Mouse (Mus musculus) embryonic facial prominence, embryonic 13.5 days (tissue): Measurements from ENCODE around the gene Mdk. TPM values are rescaled to one million over a fixed set of nuclear protein-coding genes. Genes with fewer than 3 reads are reported as not detected.

ENCODE experiments used
- ATAC-seq: fragments of 200-750 bp; cut with Nextera tagmentation; 2 replicates; pipeline ENCODE4 v1.8.0; 2017; ENCODE audit warnings: low read depth; ENCODE audit not compliant: insufficient number of reproducible peaks, insufficient read depth, low FRiP score, low TSS enrichment
- H3K27ac ChIP-seq: fragments of 300-500 bp; sonication (generic); 2 replicates; pipeline ENCODE4 v1.5.1; 2015; ENCODE audit warnings: moderate library complexity, mild to moderate bottlenecking, inconsistent platforms
- H3K27me3 ChIP-seq: fragments of 300-500 bp; sonication (generic); 2 replicates; pipeline ENCODE4 v1.6.1; 2015; ENCODE audit warnings: mild to moderate bottlenecking, inconsistent platforms
- H3K36me3 ChIP-seq: fragments of 300-500 bp; sonication (generic); 2 replicates; pipeline ENCODE4 v1.6.1; 2015; ENCODE audit warnings: mild to moderate bottlenecking, inconsistent platforms
- H3K4me1 ChIP-seq: fragments of 300-500 bp; sonication (generic); 2 replicates; pipeline ENCODE4 v1.6.1; 2015; ENCODE audit warnings: inconsistent platforms
- H3K4me2 ChIP-seq: fragments of 300-500 bp; sonication (generic); 2 replicates; pipeline ENCODE4 v1.6.1; 2015; ENCODE audit warnings: moderate library complexity, mild to moderate bottlenecking, inconsistent platforms
- H3K4me3 ChIP-seq: fragments of 300-500 bp; sonication (generic); 2 replicates; pipeline ENCODE4 v1.5.1; 2015; ENCODE audit warnings: mild to moderate bottlenecking, inconsistent platforms
- H3K9ac ChIP-seq: fragments of 300-500 bp; sonication (generic); 2 replicates; pipeline ENCODE4 v1.6.1; 2015; ENCODE audit warnings: mild to moderate bottlenecking, inconsistent platforms
- H3K9me3 ChIP-seq: fragments of 300-500 bp; sonication (generic); 2 replicates; pipeline ENCODE4 v1.6.1; 2016; ENCODE audit warnings: inconsistent platforms
- WGBS: fragments of 180-500 bp; shearing (Covaris S2); methylation state at CpG from one replicate; pipeline ENCODE4 v1.1.7; 2015; ENCODE audit warnings: mixed read lengths; 5-methylcytosine and 5-hydroxymethylcytosine counted together
- polyA plus RNA-seq: library from polyadenylated mRNA; unstranded; fragments of >200 nt; fragmentation: Nextera tagmentation; extraction: Ambion mirVana; gene quantifications from 2 replicates; pipeline ENCODE4 v1.2.1, GENCODE M21; 2015

Mdk gene
- polyA plus RNA-seq, 1 experiment from 2014 or later, result 1,602 TPM

DNA sequence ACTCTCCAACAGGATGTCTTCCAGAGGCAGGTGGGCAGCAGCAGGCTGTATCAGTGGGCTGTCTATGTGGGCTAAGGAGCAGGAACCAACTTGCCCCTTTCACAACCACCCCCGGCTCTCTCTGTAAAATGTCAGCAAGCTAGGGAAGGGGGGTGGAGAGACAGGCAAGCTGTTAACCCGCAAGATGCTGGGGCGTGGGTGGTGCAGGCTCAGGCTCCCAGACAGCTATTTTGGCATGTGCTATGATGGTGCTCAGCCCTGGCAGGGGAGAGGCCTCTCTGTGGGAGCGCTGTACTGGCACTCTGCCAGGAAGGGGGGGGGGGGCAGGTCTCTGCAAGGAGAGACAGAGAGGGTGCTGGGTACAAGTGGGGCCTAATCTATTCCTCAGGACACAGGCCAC is 25.0 kb upstream of the Mdk start:
- H3K4me2 ChIP-seq, result peak overlapping the region; percentile 9; the same call in 1 of the 2 replicates

DNA sequence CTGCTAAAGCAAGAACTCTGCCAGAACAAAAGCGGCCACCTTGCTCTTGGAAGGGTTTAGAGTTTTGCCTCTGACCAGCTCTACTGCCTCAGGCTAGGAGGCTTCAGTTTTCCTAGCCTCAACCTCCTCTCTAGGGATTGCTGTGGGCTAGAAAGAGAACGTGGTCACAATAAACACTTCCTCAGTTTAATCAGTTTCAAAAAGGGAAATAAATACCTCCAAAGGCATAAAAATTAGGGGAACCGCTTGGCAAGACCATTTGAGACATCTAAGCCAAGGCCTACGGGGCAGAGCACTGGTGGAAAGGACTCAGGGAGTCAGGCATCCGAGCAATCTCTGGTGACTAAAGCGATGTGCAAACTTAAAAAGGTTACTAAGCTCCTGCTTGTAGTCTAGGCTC is 23.8 kb upstream of the Mdk start:
- no peak overlapping the region for H3K27ac ChIP-seq
- H3K4me3 ChIP-seq, result no peak overlapping the region
- no peak for ATAC-seq
- no peaks in the 10 kb centered on the region for H3K27me3 ChIP-seq
- no peaks in the 10 kb centered on the region for H3K36me3 ChIP-seq
- WGBS, result 71% methylated on average over 6 of the region's 6 CpGs
- H3K4me2 ChIP-seq, result no peak overlapping the region
- peaks cover 46% of the 10 kb centered on the region for H3K4me1 ChIP-seq
- H3K9ac ChIP-seq, result no peak overlapping the region
- H3K9me3 ChIP-seq, result no peaks in the 10 kb centered on the region

More for the DNA sequence above, 25.0 kb upstream of the Mdk start:
- Histone ChIP-seq H3K4me1 (peaks cover 56% of the 10 kb centered on the region), H3K27me3 (no peaks in the 10 kb centered on the region), H3K27ac (no peak overlapping the region), H3K9ac (0 out of 2 replicates have a peak overlapping the region, but pooled peaks have one; percentile 8), H3K36me3 (no peaks in the 10 kb centered on the region), H3K4me3 (no peak overlapping the region), H3K9me3 (no peaks in the 10 kb centered on the region)
- 0 out of 2 replicates have a peak, but pooled peaks have one; percentile 32 for ATAC-seq
- 29% methylated on average over 4 of the region's 4 CpGs for WGBS

DNA sequence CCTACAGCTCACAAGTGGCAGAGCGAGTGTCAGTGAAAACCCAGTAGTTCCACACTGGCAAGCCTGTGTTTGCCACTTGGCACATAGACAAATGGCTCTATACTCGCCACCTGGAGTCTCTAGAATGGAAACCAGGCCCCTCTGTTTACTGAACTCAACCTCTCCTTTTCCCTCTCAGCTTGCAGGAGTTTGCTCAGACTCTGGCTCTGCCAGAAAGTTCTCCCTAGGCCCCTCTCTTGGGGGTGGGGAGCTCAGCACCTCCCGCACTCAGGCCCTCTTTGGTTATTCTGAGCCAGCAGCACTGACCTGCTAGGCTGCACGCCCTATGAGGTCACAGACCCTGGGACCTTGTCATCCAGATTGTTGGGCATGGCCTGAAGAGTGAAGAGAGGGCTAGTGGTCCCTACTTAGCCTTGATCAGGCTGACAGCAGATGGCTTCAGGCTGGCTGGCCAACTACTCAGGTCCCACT is 23.1 kb upstream of the Mdk start:
- 90% methylated on average over 4 of the region's 4 CpGs for WGBS
- no peaks in the 10 kb centered on the region for H3K9me3 ChIP-seq
- H3K9ac ChIP-seq, result no peak overlapping the region
- no peak for ATAC-seq
- no peaks in the 10 kb centered on the region for H3K27me3 ChIP-seq
- no peaks in the 10 kb centered on the region for H3K36me3 ChIP-seq
- H3K27ac ChIP-seq, result no peak overlapping the region
- no peak overlapping the region for H3K4me3 ChIP-seq
- peaks cover 49% of the 10 kb centered on the region for H3K4me1 ChIP-seq
- H3K4me2 ChIP-seq, result no peak overlapping the region

DNA sequence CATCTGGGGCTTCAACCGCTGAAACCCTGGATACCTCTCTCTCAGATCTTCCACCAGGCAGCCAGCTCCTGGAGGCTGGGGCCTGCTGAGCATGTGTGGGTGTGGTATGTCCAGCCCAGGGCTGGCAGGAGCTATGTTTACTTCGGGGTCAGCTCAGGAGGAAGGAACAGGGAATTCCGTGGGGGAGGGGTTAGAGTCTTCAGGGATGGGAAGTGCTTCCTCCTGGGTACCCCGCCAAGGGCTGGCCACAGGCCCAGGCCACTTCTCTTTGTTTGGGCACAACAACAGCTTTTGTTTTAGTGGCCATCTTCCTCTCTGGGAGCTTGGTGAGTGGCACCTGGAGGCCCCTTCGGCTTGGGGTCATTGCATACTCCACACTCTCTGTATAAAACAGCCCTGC is 21.7 kb upstream of the Mdk start:
- ATAC-seq, result no peak
- Histone ChIP-seq H3K9ac (no peak overlapping the region), H3K9me3 (no peaks in the 10 kb centered on the region), H3K27me3 (no peaks in the 10 kb centered on the region), H3K4me3 (no peak overlapping the region), H3K36me3 (no peaks in the 10 kb centered on the region), H3K4me2 (no peak overlapping the region), H3K27ac (peak overlapping the region; percentile 1; the same call in 1 of the 2 replicates), H3K4me1 (peaks cover 54% of the 10 kb centered on the region)
- WGBS, result 18% methylated on average over 5 of the region's 5 CpGs

DNA sequence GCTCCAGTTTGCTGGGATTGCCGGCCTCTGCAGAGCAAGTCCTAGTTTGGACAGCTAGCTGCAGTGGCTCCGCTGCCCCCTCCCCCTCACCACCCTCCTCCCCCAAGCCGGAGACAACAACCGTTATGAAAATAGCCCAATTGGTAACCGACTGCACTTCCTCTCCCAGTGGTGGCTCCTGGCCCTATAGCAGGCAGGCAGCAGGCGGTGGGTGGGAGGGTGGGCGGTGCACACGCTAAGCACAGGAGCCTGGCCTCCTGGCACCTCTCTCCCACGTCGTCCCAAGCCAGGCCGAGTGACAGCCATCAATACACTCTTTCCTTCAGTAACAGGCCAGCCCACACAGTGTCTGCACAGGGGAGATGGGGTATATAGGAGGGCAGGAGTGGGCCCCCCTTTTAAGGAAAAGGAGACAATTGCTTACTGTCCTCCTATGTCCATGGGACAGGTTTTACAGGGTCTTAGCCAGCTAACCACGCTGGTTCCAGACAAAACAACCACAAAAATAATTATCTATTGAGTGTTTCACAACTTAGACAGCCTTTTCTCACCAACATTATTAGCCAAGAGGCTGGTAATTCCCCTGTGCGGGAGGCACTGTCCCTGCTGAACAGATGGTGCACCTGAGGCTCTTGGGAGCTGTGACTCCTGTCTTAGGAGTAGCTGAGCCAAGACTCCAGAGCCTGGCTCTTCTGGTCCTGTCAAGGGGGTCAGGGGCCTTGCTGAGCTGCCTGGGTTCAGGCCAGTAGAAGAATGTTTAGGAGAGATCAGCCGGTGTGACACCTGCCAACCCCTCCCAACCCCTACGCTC is 18.4 kb upstream of the Mdk start:
- H3K27me3 ChIP-seq, result no peaks in the 10 kb centered on the region
- H3K9me3 ChIP-seq, result no peaks in the 10 kb centered on the region
- H3K9ac ChIP-seq, result peak overlapping the region; percentile 65
- WGBS, result 19% methylated on average over 15 of the region's 15 CpGs
- 0 out of 2 replicates have a peak, but pooled peaks have one; percentile 52 for ATAC-seq
- H3K4me3 ChIP-seq, result peak overlapping the region; percentile 29
- no peaks in the 10 kb centered on the region for H3K36me3 ChIP-seq
- H3K4me2 ChIP-seq, result peak overlapping the region; percentile 52
- H3K4me1 ChIP-seq, result peaks cover 52% of the 10 kb centered on the region
- peak overlapping the region; percentile 66 for H3K27ac ChIP-seq

DNA sequence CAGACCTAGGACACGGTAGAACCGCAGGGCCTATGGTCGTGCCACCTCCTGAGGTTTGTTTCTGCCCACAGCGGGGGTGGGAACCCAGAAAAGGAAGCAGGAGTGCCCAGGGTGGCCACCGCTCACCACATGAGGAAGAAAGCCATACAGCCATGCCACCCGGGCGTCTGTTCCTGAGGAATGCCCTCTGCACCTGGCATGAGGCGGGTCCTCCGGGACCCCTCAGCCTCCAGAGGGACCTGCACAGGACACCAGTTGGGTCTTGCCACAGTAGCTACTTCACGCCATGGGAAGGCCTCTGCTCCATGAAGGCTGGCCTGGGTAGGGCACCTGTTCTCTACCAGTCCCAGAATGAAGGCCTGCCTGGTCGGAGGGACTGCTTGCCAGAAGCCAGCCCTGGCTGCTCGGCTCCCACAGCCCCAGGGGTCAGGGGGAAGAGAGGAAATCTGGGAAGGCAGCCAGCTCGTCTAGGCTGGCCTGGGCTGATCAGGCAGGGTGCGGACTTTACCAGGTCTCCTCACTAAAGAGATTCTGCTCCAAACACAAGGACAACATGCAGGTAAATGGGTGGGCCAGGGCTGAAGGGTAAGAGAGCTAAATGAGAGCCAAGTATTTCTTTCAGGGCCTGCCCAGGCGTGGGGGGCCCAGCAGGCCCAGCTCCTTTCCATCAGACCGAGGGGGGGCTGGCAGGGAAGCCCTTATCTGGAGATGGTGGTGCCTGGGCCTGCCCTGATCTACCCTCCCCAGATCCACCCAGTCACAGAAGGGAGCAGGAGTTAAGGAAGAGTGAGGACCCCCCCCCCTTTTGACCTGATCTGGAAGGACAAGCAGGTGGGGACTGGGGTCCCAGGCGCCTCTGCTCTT is 17.5 kb upstream of the Mdk start:
- WGBS, result 68% methylated on average over 17 of the region's 17 CpGs
- Histone ChIP-seq H3K4me3 (peak overlapping the region; percentile 29), H3K4me1 (peaks cover 54% of the 10 kb centered on the region), H3K9me3 (no peaks in the 10 kb centered on the region), H3K36me3 (no peaks in the 10 kb centered on the region), H3K27ac (peak overlapping the region; percentile 66), H3K9ac (peak overlapping the region; percentile 65), H3K4me2 (peak overlapping the region; percentile 52), H3K27me3 (no peaks in the 10 kb centered on the region)
- peak; percentile 16; the same call in 1 of the 2 replicates for ATAC-seq

DNA sequence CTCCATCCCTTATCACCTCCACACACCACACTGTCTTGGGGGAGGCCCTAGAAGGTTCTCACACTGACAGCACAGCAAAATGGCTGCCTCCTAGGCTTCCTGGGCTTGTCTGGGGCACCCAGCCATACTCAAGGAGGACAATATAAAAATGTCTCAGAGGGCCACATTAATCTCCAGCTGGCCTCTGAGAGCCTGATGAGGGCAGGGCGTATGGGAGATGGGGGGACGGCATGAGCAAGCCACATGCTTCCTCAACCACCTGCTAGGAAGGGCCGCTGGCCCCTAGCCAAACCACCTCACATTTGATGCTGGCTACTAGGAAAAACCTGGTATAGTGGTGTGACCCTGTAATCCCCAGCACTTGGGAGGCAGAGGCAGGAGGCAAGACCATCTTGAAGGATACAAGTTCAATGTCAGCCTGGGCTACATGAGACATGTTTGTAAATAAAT is 16.7 kb upstream of the Mdk start:
- ATAC-seq, result no peak
- Histone ChIP-seq H3K9me3 (no peaks in the 10 kb centered on the region), H3K4me1 (peaks cover 56% of the 10 kb centered on the region), H3K4me3 (no peak overlapping the region), H3K27me3 (no peaks in the 10 kb centered on the region), H3K9ac (no peak overlapping the region), H3K36me3 (no peaks in the 10 kb centered on the region), H3K4me2 (no peak overlapping the region), H3K27ac (no peak overlapping the region)
- WGBS, result 76% methylated on average over 3 of the region's 3 CpGs

DNA sequence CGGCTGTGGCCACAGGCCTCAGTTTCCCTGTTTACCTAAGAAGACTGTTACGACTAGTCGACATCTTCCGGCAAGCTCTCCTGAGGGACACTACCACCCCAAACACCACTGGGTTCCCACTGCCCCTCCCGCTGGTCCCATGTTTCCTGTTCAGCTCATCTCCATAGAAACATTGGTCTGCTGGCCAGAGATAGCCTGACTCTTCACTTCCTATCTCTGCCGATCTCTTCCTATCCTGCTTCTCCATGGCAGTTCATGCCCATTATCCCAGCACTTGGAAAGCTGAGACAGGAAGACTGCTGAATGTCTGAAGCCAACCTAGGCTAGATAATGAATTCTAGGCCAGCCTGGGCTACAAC is 16.0 kb upstream of the Mdk start:
- Histone ChIP-seq H3K27me3 (no peaks in the 10 kb centered on the region), H3K4me1 (peaks cover 54% of the 10 kb centered on the region), H3K4me3 (no peak overlapping the region), H3K36me3 (no peaks in the 10 kb centered on the region), H3K4me2 (no peak overlapping the region), H3K27ac (peak overlapping the region; percentile 33; the same call in 1 of the 2 replicates), H3K9ac (no peak overlapping the region), H3K9me3 (no peaks in the 10 kb centered on the region)
- WGBS, result 67% methylated on average over 6 of the region's 6 CpGs
- ATAC-seq, result no peak

DNA sequence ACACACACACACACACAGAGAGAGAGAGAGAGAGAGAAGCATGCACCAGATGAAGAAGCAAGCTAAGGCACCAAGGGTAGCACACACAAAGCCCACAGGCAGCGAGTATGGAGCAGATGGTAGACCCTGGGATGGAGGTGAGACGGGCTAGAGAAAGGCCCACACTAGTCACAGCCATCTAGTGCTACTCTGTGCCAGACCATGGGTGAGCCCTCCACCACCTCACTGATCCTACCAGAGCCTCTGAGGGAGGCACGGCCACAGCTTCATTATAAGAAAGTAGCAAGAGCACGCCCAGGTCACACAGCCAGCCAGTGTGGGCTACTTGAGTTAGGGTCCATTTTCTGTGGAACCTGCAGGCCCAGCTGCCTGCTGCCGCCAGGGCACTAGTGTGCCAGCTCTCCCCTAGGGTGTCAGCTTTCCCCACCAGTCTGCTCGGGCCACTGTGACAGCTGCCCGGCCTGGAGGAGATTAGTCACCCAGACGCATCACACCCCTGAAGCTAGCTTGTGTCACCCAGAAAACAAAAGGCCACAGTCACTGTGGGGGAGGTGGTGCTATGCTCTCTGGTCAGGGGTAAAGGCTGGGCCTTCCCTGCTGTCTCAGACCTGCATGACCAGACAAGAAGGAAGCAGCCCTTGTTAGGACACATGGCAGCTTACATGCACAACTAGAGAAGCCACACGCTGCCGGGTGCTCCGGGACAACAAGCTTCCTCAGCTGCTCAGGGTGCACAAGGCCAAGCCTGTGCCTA is 15.5 kb upstream of the Mdk start:
- peak overlapping the region; percentile 33 for H3K27ac ChIP-seq
- 46% methylated on average over 11 of the region's 11 CpGs for WGBS
- H3K4me2 ChIP-seq, result no peak overlapping the region
- no peak for ATAC-seq
- no peak overlapping the region for H3K4me3 ChIP-seq
- no peak overlapping the region for H3K9ac ChIP-seq
- H3K27me3 ChIP-seq, result no peaks in the 10 kb centered on the region
- H3K36me3 ChIP-seq, result no peaks in the 10 kb centered on the region
- peaks cover 54% of the 10 kb centered on the region for H3K4me1 ChIP-seq
- no peaks in the 10 kb centered on the region for H3K9me3 ChIP-seq

DNA sequence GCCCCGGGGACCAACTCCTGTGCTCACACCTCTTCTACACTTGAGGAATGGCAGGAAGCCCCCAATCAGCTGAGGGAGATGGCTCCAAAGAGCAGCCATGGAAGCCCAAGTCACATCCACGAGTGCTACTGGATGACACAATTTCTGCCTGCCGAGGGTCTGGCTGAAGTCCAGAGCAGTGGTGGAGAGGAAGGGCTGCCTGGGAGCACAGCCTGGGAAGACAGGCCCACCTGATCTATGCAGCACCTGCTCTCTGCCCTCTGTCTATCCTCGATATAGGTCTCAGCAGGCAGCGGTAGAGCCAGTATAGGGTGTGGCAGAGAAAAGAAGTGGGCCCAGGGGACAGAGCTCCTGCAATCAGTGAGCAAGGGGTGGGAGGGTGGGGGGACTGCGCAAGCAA is 14.7 kb upstream of the Mdk start:
- Histone ChIP-seq H3K9me3 (no peaks in the 10 kb centered on the region), H3K27ac (no peak overlapping the region), H3K4me2 (no peak overlapping the region), H3K9ac (0 out of 2 replicates have a peak overlapping the region, but pooled peaks have one; percentile 46), H3K4me1 (peaks cover 54% of the 10 kb centered on the region), H3K27me3 (no peaks in the 10 kb centered on the region), H3K36me3 (peaks cover 3% of the 10 kb centered on the region; the same call in 1 of the 2 replicates), H3K4me3 (no peak overlapping the region)
- no peak for ATAC-seq
- 69% methylated on average over 6 of the region's 6 CpGs for WGBS

DNA sequence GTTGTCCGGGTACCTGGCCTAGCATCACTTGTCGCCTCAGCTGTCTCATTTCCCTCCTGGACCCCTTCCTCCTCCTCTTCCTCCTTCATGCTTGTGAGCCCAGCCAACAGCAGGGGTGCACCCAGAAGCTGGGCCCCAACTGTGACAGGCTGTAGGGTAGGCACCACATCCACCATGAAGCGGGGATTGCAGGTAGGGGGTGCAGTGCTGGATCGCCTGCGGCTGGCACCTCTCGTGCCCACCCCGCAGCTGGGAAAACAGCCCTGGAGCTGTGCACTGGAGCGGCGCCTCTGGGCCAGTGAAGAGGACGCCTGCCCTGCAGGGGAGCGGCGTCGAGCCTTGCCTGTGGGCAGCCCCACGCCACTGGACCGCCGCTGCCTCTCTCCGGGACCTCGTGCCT is 13.4 kb upstream of the Mdk start, which contains the start of gene Gm9821:
Gm9821 (plus strand) TSS at position 221 of the 400 bp plus-strand sequence.
- Histone ChIP-seq H3K9me3 (no peaks in the 10 kb centered on the region), H3K27me3 (no peaks in the 10 kb centered on the region), H3K4me3 (no peak within 1 kb of the TSS), H3K4me2 (no peak within 1 kb of the TSS), H3K4me1 (peaks cover 50% of the 10 kb centered on the region), H3K9ac (peak within 1 kb of the TSS; percentile 47; the same call in 1 of the 2 replicates), H3K27ac (peak within 1 kb of the TSS; percentile 22; the same call in 1 of the 2 replicates), H3K36me3 (peaks cover 8% of the 10 kb centered on the region)
- 81% methylated on average over 18 of the region's 18 CpGs for WGBS
- ATAC-seq, result no peak
